Mouse (Mus musculus) heart, adult 2 months (tissue): ENCODE results near the gene Cacna1d. TPM values are rescaled to one million over a fixed set of nuclear protein-coding genes. Genes with fewer than 3 reads are reported as not detected.

Experiments
- DNase-seq, 2 experiments: peaks; one replicate each; pipeline ENCODE4 v3.0.0; 2021
- H3K27ac ChIP-seq: fragments of 200-600 bp; 2 replicates; pipeline ENCODE4 v1.8.1; 2022
- H3K27me3 ChIP-seq: fragments of 200-500 bp; 2 replicates; pipeline ENCODE4 v1.6.1; 2012; ENCODE audit warnings: mild to moderate bottlenecking, low read length, inconsistent platforms, mixed read lengths; ENCODE audit not compliant: control insufficient read depth, insufficient read depth
- H3K36me3 ChIP-seq: fragments of 200-500 bp; 2 replicates; pipeline ENCODE4 v1.6.1; 2012; ENCODE audit warnings: low read length, inconsistent platforms; ENCODE audit not compliant: control insufficient read depth, insufficient read depth
- H3K4me1 ChIP-seq: fragments of 200-500 bp; 2 replicates; pipeline ENCODE4 v1.6.1; 2011; ENCODE audit warnings: low read length; ENCODE audit not compliant: control insufficient read depth, insufficient read depth
- H3K4me3 ChIP-seq: fragments of 200-600 bp; 2 replicates; pipeline ENCODE4 v1.8.1; 2022
- H3K79me2 ChIP-seq: fragments of 200-500 bp; replicated peaks from 2 replicates; pipeline ENCODE4 v1.6.1; 2012; ENCODE audit warnings: mild to moderate bottlenecking, inconsistent platforms, low read length, moderate library complexity, mixed read lengths; ENCODE audit not compliant: control insufficient read depth, insufficient read depth
- H3K9ac ChIP-seq: fragments of 200-500 bp; 2 replicates; pipeline ENCODE4 v1.6.1; 2012; ENCODE audit warnings: low read depth, mild to moderate bottlenecking, control low read depth, inconsistent platforms, low read length, mixed read lengths
- CTCF ChIP-seq: fragments of 200-600 bp; IDR thresholded peaks from 2 replicates; pipeline ENCODE4 v1.8.1; 2022; ENCODE audit warnings: antibody characterized with exemption, mild to moderate bottlenecking, moderate library complexity
- EP300 ChIP-seq: fragments of 200-500 bp; IDR thresholded peaks from 2 replicates; pipeline ENCODE4 v1.6.1; 2011; ENCODE audit warnings: low read depth, low read length, control low read depth; ENCODE audit not compliant: insufficient read depth
- POLR2A ChIP-seq: fragments of 200-500 bp; IDR thresholded peaks from 2 replicates; pipeline ENCODE4 v1.6.1; 2011; ENCODE audit warnings: mild to moderate bottlenecking, low read depth, low read length, control low read depth; ENCODE audit not compliant: insufficient read depth
- WGBS: fragments of 180-500 bp; shearing (Covaris S2); methylation state at CpG from one replicate; pipeline ENCODE4 v1.1.7; 2018; 5-methylcytosine and 5-hydroxymethylcytosine counted together
- intact Hi-C: fragments of 180-260 bp; cut with DNase I; formaldehyde crosslinking; loops from one replicate; pipeline ENCODE4 v1.15.1; 2025
- polyA plus RNA-seq: library from polyadenylated mRNA; depleted of rRNA; stranded (reverse); fragments of >200 nt; gene quantifications from 2 replicates; pipeline ENCODE4 v1.2.3, GENCODE M21; 2012
- total RNA-seq, 2 experiments: library from RNA; stranded (reverse); gene quantifications; 2 replicates each; pipeline ENCODE4 v1.2.3; 2021

The Cacna1d gene
- total and polyA plus RNA-seq, 3 experiments, result 1.3 to 3.0 (median 2.1) TPM

DNA sequence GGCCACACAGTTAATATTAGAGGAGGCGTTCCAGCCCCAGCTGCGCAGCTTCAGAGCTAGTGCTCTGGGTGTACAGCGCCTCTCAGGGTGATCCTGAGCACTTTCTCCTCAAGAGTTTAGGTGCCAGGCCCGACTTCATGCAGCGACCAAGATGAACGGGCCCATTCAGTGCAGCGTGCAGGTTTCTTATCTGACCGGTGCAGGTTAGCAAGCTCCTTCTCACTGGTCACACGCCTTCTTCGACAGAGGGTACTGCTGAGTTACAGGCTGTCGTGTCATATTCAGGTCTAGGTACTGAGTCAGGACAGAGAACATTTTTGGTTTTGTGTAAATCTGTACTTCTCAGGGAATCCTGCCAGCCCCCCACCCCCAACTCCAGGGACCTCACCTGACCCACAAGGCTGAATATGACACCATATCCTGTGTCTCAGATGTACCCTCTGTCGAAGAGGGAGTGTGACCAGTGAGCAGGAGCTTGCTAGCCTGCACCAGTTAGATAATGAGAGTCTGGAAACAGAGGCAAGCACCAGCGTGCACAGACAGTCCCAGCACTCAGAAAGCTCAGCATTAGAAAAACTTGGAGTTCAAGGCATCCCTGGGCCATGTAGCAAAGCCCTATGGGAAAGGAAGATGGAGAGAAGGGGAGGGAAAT, 249.0 kb downstream of the Cacna1d start:
- intact Hi-C loops, result no loop called here
- no peak overlapping the region for H3K4me3 ChIP-seq
- no peaks in the 10 kb centered on the region for H3K36me3 ChIP-seq
- DNase-seq, result no peak
- TF ChIP-seq POLR2A (no peak), EP300 (no peak)
- H3K27me3 ChIP-seq, result no peaks in the 10 kb centered on the region
- H3K27ac ChIP-seq, result no peak overlapping the region
- no peaks in the 10 kb centered on the region for H3K4me1 ChIP-seq
- WGBS, result 85% methylated on average over 13 of the region's 13 CpGs
- H3K9ac ChIP-seq, result no peak overlapping the region
- H3K79me2 ChIP-seq, result no peaks in the 10 kb centered on the region

DNA sequence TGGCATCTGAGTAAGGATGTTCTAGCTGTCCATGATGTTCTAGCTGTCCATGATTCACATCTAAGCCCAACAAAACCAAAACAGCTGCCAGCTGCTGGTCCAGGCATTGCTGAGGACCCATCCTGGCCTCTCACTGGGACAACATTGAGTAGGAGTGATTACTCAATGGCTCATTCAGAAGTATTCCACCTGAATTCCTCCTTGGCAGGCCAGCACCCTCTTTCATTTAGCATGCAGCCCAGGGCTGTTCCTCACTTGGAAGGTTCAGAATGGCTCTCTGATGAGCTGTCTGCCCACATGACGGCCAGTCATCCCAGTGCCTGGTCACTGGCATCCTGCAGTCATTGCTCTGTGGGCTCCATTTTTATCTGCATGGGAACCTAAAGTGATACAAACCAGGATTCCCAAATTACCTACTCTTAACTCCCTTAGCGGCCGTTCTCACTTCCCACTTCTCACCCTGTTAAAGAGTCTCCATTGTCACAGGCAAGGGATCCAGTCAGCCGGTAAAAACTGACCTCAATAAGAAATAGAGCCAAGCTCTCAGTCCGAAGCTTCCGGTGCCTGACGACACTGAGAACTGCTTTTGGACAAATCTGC, 250.2 kb downstream of the Cacna1d start:
- no peak overlapping the region for H3K27ac ChIP-seq
- H3K27me3 ChIP-seq, result no peaks in the 10 kb centered on the region
- DNase-seq, result no peak
- H3K4me3 ChIP-seq, result no peak overlapping the region
- TF ChIP-seq EP300 (no peak), POLR2A (no peak), CTCF (no peak)
- no peaks in the 10 kb centered on the region for H3K36me3 ChIP-seq
- H3K9ac ChIP-seq, result no peak overlapping the region
- intact Hi-C loops, result no loop called here
- no peaks in the 10 kb centered on the region for H3K79me2 ChIP-seq
- H3K4me1 ChIP-seq, result no peaks in the 10 kb centered on the region
- WGBS, result 75% methylated on average over 7 of the region's 7 CpGs

DNA sequence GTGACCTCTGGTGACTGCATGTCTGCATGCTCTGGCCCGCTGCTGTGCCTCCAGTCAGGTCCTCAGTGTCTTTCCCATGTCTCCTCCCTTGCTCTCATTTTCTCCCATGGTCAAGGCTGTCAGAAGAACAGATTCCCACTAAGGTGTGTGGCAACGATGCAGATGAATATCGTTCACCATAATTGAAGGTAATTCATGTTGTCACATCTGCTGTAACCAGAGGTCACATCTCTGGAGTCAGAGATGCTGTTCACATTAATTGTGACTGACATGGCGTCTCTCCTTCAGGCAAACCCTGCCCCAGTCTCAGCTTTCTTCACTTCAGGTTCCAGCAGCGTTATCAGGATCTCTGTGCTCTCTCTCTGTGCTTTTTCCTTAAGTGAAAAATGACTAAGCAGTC, 252.4 kb downstream of the Cacna1d start:
- no peak overlapping the region for H3K9ac ChIP-seq
- no peak overlapping the region for H3K27ac ChIP-seq
- H3K4me1 ChIP-seq, result no peaks in the 10 kb centered on the region
- TF ChIP-seq CTCF (no peak), EP300 (no peak), POLR2A (no peak)
- no peak for DNase-seq
- H3K79me2 ChIP-seq, result no peaks in the 10 kb centered on the region
- H3K36me3 ChIP-seq, result no peaks in the 10 kb centered on the region
- H3K27me3 ChIP-seq, result no peaks in the 10 kb centered on the region
- intact Hi-C loops, result no loop called here
- WGBS, result 87% methylated on average over 5 of the region's 5 CpGs
- H3K4me3 ChIP-seq, result no peak overlapping the region

DNA sequence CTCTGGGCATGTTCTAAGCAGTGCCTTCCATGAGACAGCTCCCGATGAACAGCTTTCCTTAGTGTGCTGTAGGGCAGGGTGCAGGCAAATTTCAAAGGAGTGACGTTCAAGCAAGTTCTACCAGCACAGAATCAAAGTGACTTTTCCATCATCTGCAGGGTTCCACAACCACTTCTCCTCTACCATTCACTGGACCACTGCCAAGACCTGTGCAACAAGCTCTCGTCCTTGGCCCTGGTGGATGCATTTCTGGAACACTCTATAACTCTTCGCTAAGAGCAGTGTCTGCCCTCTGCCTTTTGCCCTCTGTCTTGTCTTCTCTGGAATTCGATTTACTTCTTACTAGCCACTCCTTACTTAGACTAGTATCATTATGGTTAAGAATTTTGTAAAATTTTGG, 266.1 kb downstream of the Cacna1d start:
- no peak for DNase-seq
- Histone ChIP-seq H3K79me2 (no peaks in the 10 kb centered on the region), H3K36me3 (no peaks in the 10 kb centered on the region), H3K4me3 (no peak overlapping the region), H3K27me3 (no peaks in the 10 kb centered on the region), H3K9ac (no peak overlapping the region), H3K27ac (no peak overlapping the region), H3K4me1 (no peaks in the 10 kb centered on the region)
- WGBS, result 62% methylated on average over 5 of the region's 5 CpGs
- intact Hi-C loops, result no loop called here
- TF ChIP-seq POLR2A, result no peak

DNA sequence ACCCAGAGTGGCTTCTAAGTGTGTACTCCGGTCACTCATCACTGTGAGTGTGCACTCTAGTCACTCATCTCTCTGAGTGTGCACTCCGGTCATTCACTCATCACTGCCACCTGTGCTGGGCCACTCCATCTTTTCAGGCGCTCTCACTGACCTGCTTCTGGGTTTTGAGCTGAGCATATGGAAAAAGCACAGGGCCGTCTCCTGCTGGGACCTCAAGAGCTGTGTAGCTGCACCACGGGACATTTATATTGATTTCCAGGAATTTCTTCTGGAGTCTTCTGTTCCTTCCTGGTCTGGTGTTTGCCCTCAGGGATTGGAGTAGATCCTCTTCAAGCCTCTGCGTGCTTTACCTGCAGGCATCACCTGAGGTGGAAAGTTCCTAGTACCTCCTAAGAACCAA, 269.2 kb downstream of the Cacna1d start:
- no peaks in the 10 kb centered on the region for H3K27me3 ChIP-seq
- no peak overlapping the region for H3K9ac ChIP-seq
- 89% methylated on average over 6 of the region's 6 CpGs for WGBS
- H3K27ac ChIP-seq, result no peak overlapping the region
- H3K4me1 ChIP-seq, result peaks cover 3% of the 10 kb centered on the region
- no peaks in the 10 kb centered on the region for H3K79me2 ChIP-seq
- TF ChIP-seq POLR2A, result no peak
- no peak for TF ChIP-seq EP300
- no peak for DNase-seq
- H3K4me3 ChIP-seq, result no peak overlapping the region
- H3K36me3 ChIP-seq, result no peaks in the 10 kb centered on the region
- intact Hi-C loops, result no loop called here

DNA sequence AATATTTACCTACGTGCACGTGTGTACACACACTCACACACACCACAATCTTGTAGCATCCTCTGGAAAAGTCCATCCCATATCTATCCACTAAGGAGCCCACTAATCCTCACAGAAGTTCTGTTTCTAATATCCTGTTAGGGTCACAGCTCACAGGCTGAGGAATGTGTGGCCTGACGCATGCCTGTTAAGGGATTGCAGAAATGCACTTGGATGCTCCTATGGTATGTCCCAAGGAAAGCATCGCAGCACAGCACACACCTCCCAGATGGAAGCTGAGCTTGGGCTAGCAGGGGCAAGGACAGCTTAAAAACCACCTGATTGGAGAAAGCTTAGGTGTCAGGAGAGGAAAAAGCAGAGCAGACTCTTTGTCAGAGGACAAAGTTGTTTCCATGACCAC, 271.4 kb downstream of the Cacna1d start:
- no peak for DNase-seq
- 78% methylated on average over 4 of the region's 4 CpGs for WGBS
- intact Hi-C loops, result loop anchor here (5.0 kb wide), 2 partner anchors 43 to 83 kb away; no protein-coding TSS in a partner anchor
- Histone ChIP-seq H3K4me1 (peaks cover 3% of the 10 kb centered on the region), H3K79me2 (no peaks in the 10 kb centered on the region), H3K36me3 (no peaks in the 10 kb centered on the region), H3K27me3 (no peaks in the 10 kb centered on the region), H3K4me3 (no peak overlapping the region), H3K27ac (no peak overlapping the region), H3K9ac (no peak overlapping the region)
- TF ChIP-seq POLR2A (no peak), EP300 (no peak), CTCF (no peak)
